8 mouse cellular contexts compared by ENCODE assay signal in genomic region chr4:114908829-114909601, GRCm38 (mm10). TPM values are rescaled to one million over a fixed set of nuclear protein-coding genes. Genes with fewer than 3 reads are reported as not detected.
DNase-seq lines count a peak whose midpoint lies in the region; ATAC-seq and TF ChIP-seq lines count a peak whose summit lies in the region.

Foxd2 (minus strand) TSS chr4:114908873.

- peaks cover 97% of the 10 kb centered on the region for H3K27me3 ChIP-seq in embryonic facial prominence, embryonic 15.5 days
- peaks cover 98% of the 10 kb centered on the region for H3K27me3 ChIP-seq in heart, embryonic 12.5 days (replicated peaks)
- peaks cover 74% of the 10 kb centered on the region for H3K27me3 ChIP-seq in kidney, embryonic 16.5 days (ENCODE audit: insufficient read depth, low read length)
- peaks cover 100% of the 10 kb centered on the region for H3K27me3 ChIP-seq in lung, embryonic 14.5 days (ENCODE audit: insufficient read depth, low read length)
- peaks cover 91% of the 10 kb centered on the region for H3K27me3 ChIP-seq in neural tube, embryonic 15.5 days (replicated peaks)

- H3K4me3 ChIP-seq in embryonic facial prominence, embryonic 15.5 days (replicated peaks) = peak within 1 kb of the TSS; percentile 59
- H3K4me3 ChIP-seq in heart, embryonic 12.5 days = peak within 1 kb of the TSS; percentile 68
- H3K4me3 ChIP-seq in kidney, embryonic 16.5 days (ENCODE audit: low read length) = peak within 1 kb of the TSS; percentile 69
- H3K4me3 ChIP-seq in lung, embryonic 14.5 days (ENCODE audit: low read depth, low read length) = peak within 1 kb of the TSS; percentile 55
- peak within 1 kb of the TSS; percentile 40 for H3K4me3 ChIP-seq in neural tube, embryonic 15.5 days (replicated peaks)

- peak within 1 kb of the TSS; percentile 92 for H3K4me2 ChIP-seq in embryonic facial prominence, embryonic 15.5 days (replicated peaks)
- H3K4me2 ChIP-seq in heart, embryonic 12.5 days = peak within 1 kb of the TSS; percentile 98
- peak within 1 kb of the TSS; percentile 79 for H3K4me2 ChIP-seq in kidney, embryonic 16.5 days (replicated peaks; ENCODE audit: low read depth, low read length)
- H3K4me2 ChIP-seq in lung, embryonic 14.5 days = peak within 1 kb of the TSS; percentile 88
- peak within 1 kb of the TSS; percentile 62 for H3K4me2 ChIP-seq in neural tube, embryonic 15.5 days

- no peaks in the 10 kb centered on the region for H3K9me3 ChIP-seq in embryonic facial prominence, embryonic 15.5 days (replicated peaks)
- no peaks in the 10 kb centered on the region for H3K9me3 ChIP-seq in heart, embryonic 12.5 days (replicated peaks)
- H3K9me3 ChIP-seq in kidney, embryonic 16.5 days (ENCODE audit: low read length) = no peaks in the 10 kb centered on the region
- no peaks in the 10 kb centered on the region for H3K9me3 ChIP-seq in lung, embryonic 14.5 days (ENCODE audit: low read depth, low read length)
- H3K9me3 ChIP-seq in neural tube, embryonic 15.5 days (replicated peaks) = no peaks in the 10 kb centered on the region

- H3K27ac ChIP-seq in embryonic facial prominence, embryonic 15.5 days (replicated peaks) = peak within 1 kb of the TSS; percentile 83
- no peak within 1 kb of the TSS for H3K27ac ChIP-seq in heart, embryonic 12.5 days (ENCODE audit: poor library complexity, severe bottlenecking)
- peak within 1 kb of the TSS; percentile 94 for H3K27ac ChIP-seq in kidney, embryonic 16.5 days (ENCODE audit: low read length)
- no peak within 1 kb of the TSS for H3K27ac ChIP-seq in lung, embryonic 14.5 days (ENCODE audit: low read depth)
- no peak within 1 kb of the TSS for H3K27ac ChIP-seq in neural tube, embryonic 15.5 days (replicated peaks)

- peak; percentile 94 for TF ChIP-seq CTCF in lung, embryonic 14.5 days (IDR thresholded peaks at IDR 0.05; ENCODE audit: low read depth)

- peak; percentile 88 for ATAC-seq in embryonic facial prominence, embryonic 15.5 days (ENCODE audit: insufficient number of reproducible peaks, low FRiP score, low TSS enrichment, low read depth)
- peak; percentile 86 for ATAC-seq in heart, embryonic 12.5 days (ENCODE audit: insufficient number of reproducible peaks, low FRiP score)
- peak; percentile 91 for ATAC-seq in kidney, embryonic 16.5 days (ENCODE audit: low FRiP score, low TSS enrichment)
- peak; percentile 92 for ATAC-seq in lung, embryonic 14.5 days (ENCODE audit: insufficient read depth)
- peak; percentile 67 for ATAC-seq in neural tube, embryonic 15.5 days (ENCODE audit: low FRiP score)

- H3K9ac ChIP-seq in embryonic facial prominence, embryonic 15.5 days = peak within 1 kb of the TSS; percentile 54
- H3K9ac ChIP-seq in heart, embryonic 12.5 days = peak within 1 kb of the TSS; percentile 71
- peak within 1 kb of the TSS; percentile 75 for H3K9ac ChIP-seq in kidney, embryonic 16.5 days (replicated peaks; ENCODE audit: low read length)
- H3K9ac ChIP-seq in lung, embryonic 14.5 days = peak within 1 kb of the TSS; percentile 52
- H3K9ac ChIP-seq in neural tube, embryonic 15.5 days (replicated peaks) = peak within 1 kb of the TSS; percentile 14; the same call in 1 of the 2 replicates

- H3K36me3 ChIP-seq in embryonic facial prominence, embryonic 15.5 days = no peaks in the 10 kb centered on the region
- H3K36me3 ChIP-seq in heart, embryonic 12.5 days = no peaks in the 10 kb centered on the region
- H3K36me3 ChIP-seq in kidney, embryonic 16.5 days (ENCODE audit: insufficient read depth, low read length) = no peaks in the 10 kb centered on the region
- no peaks in the 10 kb centered on the region for H3K36me3 ChIP-seq in lung, embryonic 14.5 days (ENCODE audit: insufficient read depth)
- no peaks in the 10 kb centered on the region for H3K36me3 ChIP-seq in neural tube, embryonic 15.5 days

- peaks cover 43% of the 10 kb centered on the region for H3K4me1 ChIP-seq in embryonic facial prominence, embryonic 15.5 days
- H3K4me1 ChIP-seq in heart, embryonic 12.5 days (replicated peaks) = peaks cover 28% of the 10 kb centered on the region
- H3K4me1 ChIP-seq in kidney, embryonic 16.5 days (ENCODE audit: insufficient read depth, low read length) = peaks cover 22% of the 10 kb centered on the region
- no peaks in the 10 kb centered on the region for H3K4me1 ChIP-seq in lung, embryonic 14.5 days (ENCODE audit: insufficient read depth)
- peaks cover 25% of the 10 kb centered on the region for H3K4me1 ChIP-seq in neural tube, embryonic 15.5 days

- WGBS in embryonic facial prominence, embryonic 15.5 days = under 1% methylated on average over 52 of the region's 64 CpGs
- under 1% methylated on average over 64 of the region's 64 CpGs for WGBS in heart, embryonic 12.5 days
- under 1% methylated on average over 59 of the region's 64 CpGs for WGBS in kidney, embryonic 16.5 days
- under 1% methylated on average over 63 of the region's 64 CpGs for WGBS in lung, embryonic 14.5 days
- WGBS in neural tube, embryonic 15.5 days = under 1% methylated on average over 60 of the region's 64 CpGs

- peak; percentile 88 to 91 for DNase-seq in CD8-positive naive resting alpha-beta T cell, adult 2 months (ENCODE audit: low read depth in 2 of 2, low spot score in 2 of 2)
- peak; percentile 77 to 95 for DNase-seq in adrenal gland, postnatal 4 days (ENCODE audit: low spot score in 2 of 2)
- DNase-seq in lung, embryonic 14.5 days = peak; percentile 94
- peak; percentile 88 for DNase-seq in thymus, postnatal 0 days (ENCODE audit: low spot score)

RNA-seq across cellular contexts. Expression of gene Foxd2, which starts in this region (rescaled TPM):
- total RNA-seq in adrenal gland, postnatal 4 days (2021) = 1 to 10 TPM; 4.0 to 5.1 TPM
- polyA plus RNA-seq in embryonic facial prominence, embryonic 15.5 days (2015; fragmentation: Nextera tagmentation; extraction: Ambion mirVana) = 1.8 and 2.3 TPM in 2 replicates
- 0.09 TPM in 1 of 2 replicates, not detected in the other for polyA plus RNA-seq in heart, embryonic 12.5 days (2016; fragmentation: Nextera tagmentation; extraction: Ambion mirVana)
- 1.8 and 2.5 TPM in 2 replicates for polyA plus RNA-seq in kidney, embryonic 16.5 days (2015; fragmentation: Nextera tagmentation; extraction: Ambion mirVana)
- 0.16 and 0.32 TPM in 2 replicates for polyA plus RNA-seq in lung, embryonic 14.5 days (2014; fragmentation: Nextera tagmentation; extraction: Ambion mirVana)
- polyA plus RNA-seq in neural tube, embryonic 15.5 days (2015; fragmentation: Nextera tagmentation; extraction: Ambion mirVana) = 0.28 and 0.36 TPM in 2 replicates
- 0.05 TPM in 1 of 2 replicates, not detected in the other for polyA plus RNA-seq in thymus, postnatal 0 days (2015; fragmentation: Nextera tagmentation; extraction: Ambion mirVana)

Comparison
In these comparisons a context has a peak if more than half of its experiments do, and no peak if none do; other contexts are left out.
1. Peak in ATAC-seq, H3K4me3 ChIP-seq, H3K9ac ChIP-seq and H3K4me2 ChIP-seq in heart, embryonic 12.5 days; RNA of the gene not detected or under 1 TPM.
2. Peak in DNase-seq, ATAC-seq, H3K4me3 ChIP-seq, H3K9ac ChIP-seq and H3K4me2 ChIP-seq in lung, embryonic 14.5 days; RNA of the gene not detected or under 1 TPM.
3. Peak in ATAC-seq, H3K4me3 ChIP-seq, H3K9ac ChIP-seq and H3K4me2 ChIP-seq in neural tube, embryonic 15.5 days; RNA of the gene not detected or under 1 TPM.
4. Peak in DNase-seq in thymus, postnatal 0 days; RNA of the gene not detected or under 1 TPM.
5. H3K27ac ChIP-seq: peak in embryonic facial prominence, embryonic 15.5 days (single experiment) and kidney, embryonic 16.5 days (single experiment); none in heart, embryonic 12.5 days (single experiment), lung, embryonic 14.5 days (single experiment) and neural tube, embryonic 15.5 days (single experiment).
6. H3K9ac ChIP-seq: peak in every context shown above with its lines; median percentile 75 in kidney, embryonic 16.5 days; 71 in heart, embryonic 12.5 days; 54 in embryonic facial prominence, embryonic 15.5 days; 52 in lung, embryonic 14.5 days; 14 in neural tube, embryonic 15.5 days.
7. Peak in every context shown above with its lines, with median percentiles within 50 percentile points of each other: DNase-seq, ATAC-seq, H3K4me2 ChIP-seq and H3K4me3 ChIP-seq.